Mouse (Mus musculus): ENCODE data around the gene Kctd15.

The Kctd15 gene

GRCm38 (mm10) chr7:34629702-34630210, 26.8 kb downstream of the Kctd15 start:
- WGBS: 57% methylated on average over 8 of the region's 8 CpGs

DNA sequence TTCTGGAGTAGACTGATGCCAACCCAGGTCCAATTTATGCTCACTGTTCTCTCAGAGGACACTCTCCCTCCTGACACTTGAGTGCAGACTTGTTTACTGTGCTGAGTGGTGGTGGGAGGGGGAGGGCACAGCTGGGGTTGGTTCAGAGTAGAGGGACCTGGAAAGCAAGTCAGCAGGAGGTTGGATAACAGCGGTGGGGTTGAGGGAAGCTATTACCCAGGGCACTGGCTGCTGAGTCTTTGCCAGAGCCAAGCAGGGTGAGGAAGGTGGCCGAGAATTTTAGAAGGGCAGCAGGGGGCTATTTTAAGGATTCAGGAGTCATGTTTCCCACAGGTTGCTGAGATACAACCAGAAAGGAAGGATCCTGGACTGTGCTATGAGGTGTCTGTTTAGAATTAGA, 36.1 kb downstream of the Kctd15 start:
- WGBS: 65% methylated on average over 2 of the region's 2 CpGs

DNA sequence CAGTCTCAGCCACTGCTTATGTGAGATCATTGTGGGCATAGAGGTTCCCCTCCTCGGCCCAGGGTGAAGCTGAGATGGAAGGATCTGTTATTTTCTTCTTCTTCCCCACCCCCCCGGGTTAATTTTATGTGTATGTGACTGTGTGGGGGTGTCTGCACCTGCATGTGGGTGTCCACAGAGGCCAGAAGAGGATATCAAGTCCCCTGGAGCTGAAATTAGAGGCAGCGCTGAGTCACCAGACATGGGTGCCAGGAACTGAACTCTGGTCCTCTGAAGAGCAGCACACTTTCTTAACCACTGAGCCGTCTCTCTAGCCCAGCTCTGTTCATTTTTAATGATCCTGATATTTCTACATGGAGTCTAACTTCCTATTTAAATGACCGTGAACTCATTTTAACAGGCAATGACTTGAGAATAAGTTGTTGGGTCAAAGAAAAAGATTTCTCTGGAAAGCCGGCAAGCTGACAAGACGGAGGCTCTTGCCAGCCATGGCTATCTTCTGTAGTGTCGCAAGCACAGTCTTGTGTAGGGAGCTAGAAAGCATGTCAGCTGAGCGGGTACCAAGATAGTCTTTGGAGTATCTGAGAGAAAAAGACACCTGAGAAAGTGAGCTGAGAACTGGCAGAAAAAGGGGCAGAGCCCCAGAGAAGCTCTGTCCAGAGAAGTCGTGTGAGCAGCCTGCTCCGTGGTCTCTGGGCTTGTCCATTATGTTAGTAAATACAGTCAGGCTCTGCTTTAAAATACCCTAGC, 38.2 kb downstream of the Kctd15 start:
- 78% methylated on average over 11 of the region's 11 CpGs for WGBS

GRCm38 (mm10) chr7:34616275-34616674, 40.3 kb downstream of the Kctd15 start:
- 93% methylated on average over 2 of the region's 2 CpGs for WGBS

GRCm38 (mm10) chr7:34610445-34610844, 46.1 kb downstream of the Kctd15 start:
- WGBS: 64% methylated on average over 6 of the region's 6 CpGs

DNA sequence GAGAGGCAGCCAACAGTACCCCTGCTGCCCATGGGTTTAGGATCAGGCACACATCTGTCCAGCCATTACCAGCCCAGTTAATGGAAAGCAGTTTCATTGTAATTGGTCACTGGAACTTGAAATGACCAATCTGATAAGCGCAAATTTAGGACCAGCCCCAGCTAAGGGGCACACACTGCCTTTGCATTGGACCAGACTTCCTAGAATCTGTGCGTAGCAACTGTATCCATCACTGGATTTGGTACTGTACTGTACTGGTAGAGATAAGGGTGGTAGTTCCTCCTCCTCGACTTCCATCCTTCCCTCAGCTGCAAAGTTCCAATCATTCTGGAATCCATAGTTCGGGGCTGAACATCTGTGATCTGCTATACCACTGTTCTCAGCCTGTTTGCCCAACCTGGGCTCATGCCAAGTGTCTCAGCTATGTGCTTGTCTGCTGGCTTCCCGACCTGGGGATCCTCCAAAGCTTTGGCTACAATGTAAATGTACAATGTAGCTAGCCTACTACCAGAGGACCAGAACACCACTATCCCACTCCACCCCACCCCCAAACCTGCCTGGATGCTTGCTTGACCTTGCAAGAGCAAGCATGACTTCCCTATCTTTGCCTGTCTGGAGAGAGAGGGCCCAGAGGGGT, 49.1 kb downstream of the Kctd15 start:
- WGBS: 74% methylated on average over 5 of the region's 5 CpGs

DNA sequence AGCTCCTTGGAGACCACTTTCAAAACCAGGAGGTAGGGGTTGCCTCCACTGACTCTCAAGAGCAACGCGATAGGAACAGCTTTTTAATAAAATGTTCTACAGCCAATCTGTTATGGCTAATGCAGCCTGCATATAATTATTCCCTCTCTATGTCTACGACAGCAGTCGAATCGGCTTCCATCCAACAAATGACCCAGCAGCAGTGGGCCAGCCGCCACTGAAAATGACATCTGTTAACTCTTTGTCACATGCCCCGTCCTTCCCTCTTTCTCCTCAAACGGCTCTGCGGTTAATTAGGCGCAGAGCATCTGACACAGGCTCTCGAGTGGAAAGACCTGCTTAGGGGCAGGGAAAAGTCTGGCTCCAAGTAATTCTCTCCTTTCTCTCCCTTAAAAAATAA, 49.8 kb downstream of the Kctd15 start:
- 46% methylated on average over 11 of the region's 11 CpGs for WGBS

- 32% methylated on average over 15 of the region's 15 CpGs for WGBS
These were observed 50.5 kb downstream of the Kctd15 start for GRCm38 (mm10) chr7:34606051-34606450.

DNA sequence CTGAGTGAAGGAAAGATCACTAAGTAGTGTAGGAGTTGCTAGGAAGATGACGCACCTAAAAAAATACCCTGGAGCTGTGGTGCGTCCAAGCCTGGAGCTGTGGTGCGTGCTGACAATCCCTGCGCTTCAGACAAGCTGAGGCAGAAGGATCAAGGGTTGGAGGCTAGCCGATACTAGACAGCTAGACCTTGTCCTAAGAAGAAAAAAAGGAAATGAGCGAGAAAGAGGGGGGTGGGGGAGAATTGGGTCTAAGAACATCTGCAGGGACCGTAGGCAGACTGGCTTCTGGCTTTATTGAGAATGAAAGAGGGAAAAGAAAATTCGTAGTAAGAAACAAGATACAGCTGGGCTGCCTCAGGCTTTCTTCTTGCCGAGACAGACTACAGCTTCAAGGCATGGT, 58.0 kb downstream of the Kctd15 start:
- 58% methylated on average over 9 of the region's 9 CpGs for WGBS

DNA sequence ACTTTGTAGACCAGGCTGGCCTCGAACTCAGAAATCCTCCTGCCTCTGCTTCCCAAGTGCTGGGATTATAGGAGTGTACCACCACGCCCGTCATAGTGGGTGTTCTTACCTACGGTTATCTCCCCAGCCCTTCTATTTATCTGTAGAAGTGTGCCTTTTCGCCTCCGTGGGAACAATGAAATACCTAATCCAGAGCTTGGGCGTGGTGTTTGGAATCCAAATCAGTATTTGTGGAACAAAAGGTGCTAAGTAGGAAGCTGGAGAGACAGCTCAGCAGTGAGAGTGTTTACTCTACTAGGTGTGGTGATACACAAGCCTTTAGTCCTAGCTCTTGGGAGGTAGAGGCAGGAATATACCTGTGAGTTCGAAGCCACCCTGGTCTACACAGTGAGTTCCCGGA, 58.5 kb downstream of the Kctd15 start:
- WGBS: 96% methylated on average over 9 of the region's 9 CpGs

DNA sequence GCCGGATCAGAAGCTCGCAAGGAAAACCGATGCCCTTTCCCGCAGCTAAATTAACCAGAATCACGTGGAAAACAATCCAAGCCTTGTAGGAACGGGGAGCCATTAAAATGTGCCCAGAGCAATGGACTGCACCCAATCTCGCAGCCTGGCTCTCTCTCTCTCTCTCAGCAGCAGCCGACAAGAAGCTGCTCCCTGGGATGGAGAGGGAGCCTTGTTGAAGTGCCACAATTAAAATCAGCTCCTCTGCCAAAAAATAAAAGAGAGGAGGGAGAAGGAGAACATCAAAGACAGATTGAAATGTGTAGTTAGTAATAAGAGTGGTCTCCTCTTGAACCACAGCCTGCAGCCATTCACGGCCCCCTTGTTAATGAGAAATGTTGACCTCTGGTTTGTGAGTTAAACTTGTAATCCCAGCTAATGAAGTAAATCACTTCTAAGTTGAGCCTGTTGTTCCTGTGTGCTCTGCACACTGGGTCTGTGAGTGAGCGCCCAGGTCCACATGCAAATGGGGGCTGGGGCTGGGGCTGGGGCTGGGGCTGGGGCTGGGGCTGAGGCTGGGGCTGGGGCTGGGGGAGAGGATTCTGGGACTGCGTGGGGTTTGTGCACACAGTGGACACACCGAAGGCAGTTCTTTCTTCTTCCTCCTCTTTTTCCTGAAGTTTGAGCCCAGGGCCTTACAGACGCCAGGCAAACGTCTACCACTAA, 59.8 kb downstream of the Kctd15 start:
- WGBS: 64% methylated on average over 14 of the region's 14 CpGs

- WGBS: 77% methylated on average over 4 of the region's 4 CpGs
These were observed 61.3 kb downstream of the Kctd15 start for GRCm38 (mm10) chr7:34595307-34595565.

DNA sequence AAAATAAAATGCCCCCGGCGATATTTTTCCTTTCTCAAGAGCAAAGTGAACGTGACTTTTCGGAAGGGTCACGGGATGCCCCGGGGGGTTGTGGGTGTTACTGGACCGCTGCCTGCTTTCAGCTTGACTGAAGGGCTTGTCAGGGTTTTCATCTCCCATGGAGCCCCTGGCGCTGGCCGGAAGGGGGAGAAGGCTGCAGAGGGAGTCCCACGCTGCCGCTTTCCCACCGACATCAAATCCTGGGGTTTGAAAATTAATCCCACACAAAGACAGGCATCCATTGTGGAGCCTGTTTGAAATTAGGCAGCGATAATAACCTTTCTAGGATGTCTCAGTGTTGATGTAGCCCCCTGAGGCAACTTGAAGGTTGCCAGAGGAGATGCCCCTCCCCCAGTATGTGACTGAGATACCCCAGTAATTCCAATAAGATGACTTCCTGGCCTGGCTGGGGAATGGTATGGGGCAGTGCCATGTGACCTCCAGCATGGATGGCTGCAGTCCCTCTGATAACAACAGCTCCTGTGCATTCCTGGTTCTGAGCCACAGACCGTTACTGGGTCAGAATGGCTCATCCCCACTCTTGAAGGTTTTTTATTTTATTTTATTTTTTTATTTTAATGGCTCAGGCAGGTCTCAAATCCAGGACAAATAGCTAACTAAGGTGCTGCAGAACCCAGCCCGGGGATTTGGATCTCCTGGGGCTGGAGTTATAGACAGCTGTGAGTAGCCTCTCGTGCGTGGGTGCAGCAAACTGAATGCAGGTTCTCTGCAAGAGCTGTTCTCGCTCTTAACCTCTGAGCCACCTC, 61.8 kb downstream of the Kctd15 start:
- 28% methylated on average over 18 of the region's 18 CpGs for WGBS

DNA sequence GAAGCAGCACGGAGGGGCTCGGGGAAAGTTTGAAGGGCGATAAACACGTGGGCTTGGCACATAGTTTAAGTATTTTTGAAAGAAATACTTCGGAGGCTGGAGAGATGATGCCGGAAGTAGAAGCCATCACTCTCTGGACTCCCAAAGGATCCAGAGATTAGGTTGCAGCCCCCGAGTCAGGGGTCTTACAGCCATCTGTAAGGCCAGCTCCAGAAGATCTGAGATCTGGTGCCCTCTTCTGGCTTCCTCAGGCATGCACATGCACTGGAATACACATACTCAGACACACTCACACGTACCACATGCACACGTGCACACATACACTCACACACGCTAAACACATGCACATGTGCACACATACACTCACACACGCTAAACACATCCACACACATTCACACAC, 65.8 kb downstream of the Kctd15 start:
- WGBS: 96% methylated on average over 11 of the region's 11 CpGs
